ENCODE assay signal across 11 mouse cellular contexts in genomic region chr4:106985289-106985688, GRCm38 (mm10).
DNase-seq lines count a peak whose midpoint lies in the region; ATAC-seq and TF ChIP-seq lines count a peak whose summit lies in the region.
"Had no signal": no experiment of that assay in that cellular context is flagged by ENCODE, and none has a peak within 500 bp of the region (broad histone marks: within the 10 kb centered on the region; RNA-seq: fewer than 3 reads in every experiment).

No protein-coding gene starts in this region.

- no peak for TF ChIP-seq EP300 in lung, postnatal 0 days (IDR thresholded peaks at IDR 0.05)

- H3K4me3 ChIP-seq in lung, postnatal 0 days (ENCODE audit: low read depth, low read length), result no peak overlapping the region
- no peak overlapping the region for H3K4me3 ChIP-seq in forebrain, postnatal 0 days (ENCODE audit: low read depth, low read length)
- no peak overlapping the region for H3K4me3 ChIP-seq in limb, embryonic 15.5 days
- H3K4me3 ChIP-seq in stomach, embryonic 16.5 days (replicated peaks; ENCODE audit: low read length), result no peak overlapping the region
- H3K4me3 ChIP-seq: left cerebral cortex, adult 2 months; lung, embryonic 15.5 days had no signal

- H3K27ac ChIP-seq in lung, postnatal 0 days (ENCODE audit: low read length), result 0 out of 2 replicates have a peak overlapping the region, but pooled peaks have one; percentile 43
- peak overlapping the region; percentile 45; the same call in 1 of the 2 replicates for H3K27ac ChIP-seq in forebrain, postnatal 0 days (ENCODE audit: low read depth, low read length)
- H3K27ac ChIP-seq in limb, embryonic 15.5 days, result 0 out of 2 replicates have a peak overlapping the region, but pooled peaks have one; percentile 6
- peak overlapping the region; percentile 77; the same call in 1 of the 2 replicates for H3K27ac ChIP-seq in stomach, embryonic 16.5 days (ENCODE audit: low read length)
- H3K27ac ChIP-seq: left cerebral cortex, adult 2 months had no signal

- no peak for DNase-seq in lung, postnatal 0 days (ENCODE audit: low spot score)
- no peak for DNase-seq in lung, postnatal 14 days
- DNase-seq in forebrain, postnatal 0 days, result peak; percentile 54
- DNase-seq in left cerebral cortex, adult 18-20 months (ENCODE audit: low spot score in 2 of 2), result no peak
- no peak for DNase-seq in thymus, adult 18-20 months
- DNase-seq: kidney, adult 18-20 months; thymus, adult 2 months had no signal

- WGBS in lung, postnatal 0 days, result 80% methylated on average over 4 of the region's 4 CpGs
- WGBS in forebrain, postnatal 0 days, result 43% methylated on average over 4 of the region's 4 CpGs
- 70% methylated on average over 4 of the region's 4 CpGs for WGBS in limb, embryonic 15.5 days
- WGBS in stomach, embryonic 16.5 days, result 78% methylated on average over 4 of the region's 4 CpGs

- H3K4me1 ChIP-seq in lung, postnatal 0 days (ENCODE audit: insufficient read depth, low read depth, low read length), result peaks cover 21% of the 10 kb centered on the region
- peaks cover 31% of the 10 kb centered on the region for H3K4me1 ChIP-seq in forebrain, postnatal 0 days (ENCODE audit: insufficient read depth)
- peaks cover 95% of the 10 kb centered on the region for H3K4me1 ChIP-seq in limb, embryonic 15.5 days
- peaks cover 77% of the 10 kb centered on the region for H3K4me1 ChIP-seq in stomach, embryonic 16.5 days (ENCODE audit: control insufficient read depth, insufficient read depth, low read length)

- no peaks in the 10 kb centered on the region for H3K27me3 ChIP-seq in lung, postnatal 0 days (replicated peaks; ENCODE audit: insufficient read depth, low read length)
- H3K27me3 ChIP-seq in forebrain, postnatal 0 days (ENCODE audit: insufficient read depth, low read length), result no peaks in the 10 kb centered on the region
- no peaks in the 10 kb centered on the region for H3K27me3 ChIP-seq in limb, embryonic 15.5 days
- no peaks in the 10 kb centered on the region for H3K27me3 ChIP-seq in stomach, embryonic 16.5 days (ENCODE audit: control insufficient read depth, insufficient read depth, low read length)
- H3K27me3 ChIP-seq: lung, embryonic 15.5 days had no signal

- H3K4me2 ChIP-seq in lung, postnatal 0 days (replicated peaks; ENCODE audit: low read depth, low read length), result no peak overlapping the region
- H3K4me2 ChIP-seq in forebrain, postnatal 0 days (ENCODE audit: low read depth), result no peak overlapping the region
- no peak overlapping the region for H3K4me2 ChIP-seq in limb, embryonic 15.5 days
- H3K4me2 ChIP-seq in stomach, embryonic 16.5 days (ENCODE audit: low read depth, low read length), result no peak overlapping the region
- H3K4me2 ChIP-seq: lung, embryonic 15.5 days had no signal

- no peak for TF ChIP-seq CTCF in lung, postnatal 0 days (IDR thresholded peaks at IDR 0.05)
- no peak for TF ChIP-seq CTCF in forebrain, postnatal 0 days (IDR thresholded peaks at IDR 0.05; ENCODE audit: low read depth)

- H3K36me3 ChIP-seq in lung, postnatal 0 days (ENCODE audit: insufficient read depth, low read length), result no peaks in the 10 kb centered on the region
- H3K36me3 ChIP-seq in forebrain, postnatal 0 days (ENCODE audit: insufficient read depth), result no peaks in the 10 kb centered on the region
- 0 out of 2 replicates have a peak, but pooled peaks cover 2% of the 10 kb centered on the region for H3K36me3 ChIP-seq in limb, embryonic 15.5 days
- no peaks in the 10 kb centered on the region for H3K36me3 ChIP-seq in stomach, embryonic 16.5 days (ENCODE audit: control insufficient read depth, insufficient read depth, low read length)
- H3K36me3 ChIP-seq: lung, embryonic 15.5 days had no signal

- no peak for ATAC-seq in lung, postnatal 0 days
- ATAC-seq in forebrain, postnatal 0 days, result peak; percentile 9; the same call in 1 of the 2 replicates
- ATAC-seq in limb, embryonic 15.5 days (ENCODE audit: insufficient number of reproducible peaks, low FRiP score, low TSS enrichment, low read depth), result no peak
- ATAC-seq in stomach, embryonic 16.5 days (ENCODE audit: insufficient read depth, low FRiP score), result no peak

- H3K9me3 ChIP-seq in lung, postnatal 0 days (ENCODE audit: low read length), result no peaks in the 10 kb centered on the region
- H3K9me3 ChIP-seq in forebrain, postnatal 0 days (ENCODE audit: low read length), result no peaks in the 10 kb centered on the region
- H3K9me3 ChIP-seq in limb, embryonic 15.5 days, result no peaks in the 10 kb centered on the region
- no peaks in the 10 kb centered on the region for H3K9me3 ChIP-seq in stomach, embryonic 16.5 days (replicated peaks; ENCODE audit: control insufficient read depth, low read length)
- H3K9me3 ChIP-seq: lung, embryonic 15.5 days had no signal

- H3K9ac ChIP-seq in lung, postnatal 0 days (replicated peaks; ENCODE audit: low read depth), result no peak overlapping the region
- no peak overlapping the region for H3K9ac ChIP-seq in forebrain, postnatal 0 days
- no peak overlapping the region for H3K9ac ChIP-seq in limb, embryonic 15.5 days
- H3K9ac ChIP-seq in stomach, embryonic 16.5 days (ENCODE audit: low read length), result no peak overlapping the region
- H3K9ac ChIP-seq: lung, embryonic 15.5 days had no signal

Comparison
In these comparisons a context has a peak if more than half of its experiments do, and no peak if none do; other contexts are left out.
1. H3K27ac ChIP-seq: peak in every context shown above with its lines; median percentile 77 in stomach, embryonic 16.5 days; 45 in forebrain, postnatal 0 days; 43 in lung, postnatal 0 days; 6 in limb, embryonic 15.5 days.